Comparison of ENCODE assay signal across 16 mouse cellular contexts in the genomic region with DNA sequence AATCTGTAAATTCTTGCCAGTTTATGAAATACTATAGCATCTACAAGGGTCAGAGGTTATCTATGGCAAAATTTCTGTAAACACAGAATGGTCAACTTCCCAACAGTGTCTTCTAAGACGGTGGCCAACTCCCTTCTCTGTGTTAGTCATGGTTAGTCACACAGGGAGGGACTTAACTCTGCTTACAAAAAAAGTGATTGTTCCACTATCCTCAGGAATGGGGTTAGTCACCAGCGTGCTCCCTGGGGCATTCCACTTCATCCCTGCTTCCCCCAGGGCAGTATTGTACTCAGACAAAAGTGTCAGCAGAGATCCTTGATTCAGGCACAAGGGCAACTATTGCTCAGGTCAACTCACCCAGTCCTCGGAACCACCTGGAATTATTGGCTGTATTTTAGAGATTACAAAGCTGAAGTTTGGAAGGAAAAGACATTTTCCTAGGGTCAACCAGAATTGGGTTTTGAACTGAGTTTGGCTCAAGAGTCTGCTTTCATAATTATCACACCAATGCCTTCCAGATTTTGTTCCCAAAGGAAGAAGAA.
DNase-seq lines count a peak whose midpoint lies in the region; ATAC-seq and TF ChIP-seq lines count a peak whose summit lies in the region.
"Had no signal": no experiment of that assay in that cellular context is flagged by ENCODE, and none has a peak within 500 bp of the region (broad histone marks: within the 10 kb centered on the region; RNA-seq: fewer than 3 reads in every experiment).

No protein-coding gene starts in this region.

- no peaks in the 10 kb centered on the region for H3K27me3 ChIP-seq in lung, postnatal 0 days (replicated peaks; ENCODE audit: insufficient read depth, low read length)
- H3K27me3 ChIP-seq in midbrain, postnatal 0 days (ENCODE audit: insufficient read depth, low read length), result no peaks in the 10 kb centered on the region
- H3K27me3 ChIP-seq: embryonic facial prominence, embryonic 13.5 days; forebrain, embryonic 12.5 days; liver, embryonic 12.5 days had no signal

- no peaks in the 10 kb centered on the region for H3K9me3 ChIP-seq in lung, postnatal 0 days (ENCODE audit: low read length)
- no peaks in the 10 kb centered on the region for H3K9me3 ChIP-seq in midbrain, postnatal 0 days (ENCODE audit: low read length)
- H3K9me3 ChIP-seq: embryonic facial prominence, embryonic 13.5 days; forebrain, embryonic 12.5 days; liver, embryonic 12.5 days had no signal

- H3K4me2 ChIP-seq in lung, postnatal 0 days (replicated peaks; ENCODE audit: low read depth, low read length), result no peak overlapping the region
- H3K4me2 ChIP-seq in midbrain, postnatal 0 days (ENCODE audit: low read depth, low read length, poor library complexity, severe bottlenecking), result no peak overlapping the region
- H3K4me2 ChIP-seq: embryonic facial prominence, embryonic 13.5 days; forebrain, embryonic 12.5 days; hindbrain, embryonic 14.5 days; liver, embryonic 12.5 days had no signal

- WGBS in lung, postnatal 0 days, result 39% methylated on average over 3 of the region's 3 CpGs
- 10% methylated on average over 3 of the region's 3 CpGs for WGBS in midbrain, postnatal 0 days

- H3K4me3 ChIP-seq in lung, postnatal 0 days (ENCODE audit: low read depth, low read length), result no peak overlapping the region
- H3K4me3 ChIP-seq in midbrain, postnatal 0 days (ENCODE audit: low read depth, low read length), result no peak overlapping the region
- H3K4me3 ChIP-seq: embryonic facial prominence, embryonic 13.5 days; forebrain, embryonic 12.5 days; liver, embryonic 12.5 days had no signal

- no peak overlapping the region for H3K27ac ChIP-seq in lung, postnatal 0 days (ENCODE audit: low read length)
- H3K27ac ChIP-seq in midbrain, postnatal 0 days (ENCODE audit: low read depth, low read length), result no peak overlapping the region
- H3K27ac ChIP-seq: embryonic facial prominence, embryonic 13.5 days; forebrain, embryonic 12.5 days; hindbrain, embryonic 14.5 days; liver, embryonic 12.5 days; macrophage had no signal

- peak; percentile 32; the same call in 1 of the 2 replicates for ATAC-seq in lung, postnatal 0 days
- ATAC-seq in midbrain, postnatal 0 days (ENCODE audit: low FRiP score), result no peak
- no peak for ATAC-seq in CD4-positive, CD25-positive, alpha-beta regulatory T cell, adult 4 months
- ATAC-seq: liver, embryonic 12.5 days; midbrain, embryonic 16.5 days had no signal

- H3K36me3 ChIP-seq in lung, postnatal 0 days (ENCODE audit: insufficient read depth, low read length), result no peaks in the 10 kb centered on the region
- H3K36me3 ChIP-seq in midbrain, postnatal 0 days (ENCODE audit: insufficient read depth, low read length), result no peaks in the 10 kb centered on the region
- H3K36me3 ChIP-seq: embryonic facial prominence, embryonic 13.5 days; forebrain, embryonic 12.5 days; liver, embryonic 12.5 days had no signal

- intact Hi-C loops in heart, postnatal 36 days (cut with DNase I), result no loop called here

- DNase-seq in lung, postnatal 0 days (ENCODE audit: low spot score), result no peak
- no peak for DNase-seq in lung, postnatal 36 days
- peak; percentile 67 for DNase-seq in adipocyte (ENCODE audit: low spot score)
- peak; percentile 5 to 11 for DNase-seq in heart, postnatal 36 days
- DNase-seq in midbrain, postnatal 0 days (ENCODE audit: low spot score), result no peak
- no peak for DNase-seq in right cerebral cortex, postnatal 14 days
- DNase-seq: cerebellum, postnatal 14 days; kidney, adult 8-10 months; thymus, postnatal 25 days had no signal

- TF ChIP-seq CTCF in lung, postnatal 0 days (IDR thresholded peaks at IDR 0.05), result no peak
- no peak for TF ChIP-seq CTCF in midbrain, postnatal 0 days (IDR thresholded peaks at IDR 0.05)

- H3K4me1 ChIP-seq in lung, postnatal 0 days (ENCODE audit: insufficient read depth, low read depth, low read length), result no peaks in the 10 kb centered on the region
- no peaks in the 10 kb centered on the region for H3K4me1 ChIP-seq in midbrain, postnatal 0 days (ENCODE audit: insufficient read depth, low read length)
- H3K4me1 ChIP-seq: forebrain, embryonic 12.5 days; liver, embryonic 12.5 days had no signal

- no peak overlapping the region for H3K9ac ChIP-seq in lung, postnatal 0 days (replicated peaks; ENCODE audit: low read depth)
- no peak overlapping the region for H3K9ac ChIP-seq in midbrain, postnatal 0 days (replicated peaks; ENCODE audit: low read length, poor library complexity, severe bottlenecking)
- H3K9ac ChIP-seq: embryonic facial prominence, embryonic 13.5 days; forebrain, embryonic 12.5 days; hindbrain, embryonic 14.5 days; liver, embryonic 12.5 days had no signal

- TF ChIP-seq EP300 in lung, postnatal 0 days (IDR thresholded peaks at IDR 0.05), result no peak

Comparison
In these comparisons a context has a peak if more than half of its experiments do, and no peak if none do; other contexts are left out.
1. DNase-seq: peak in adipocyte (single experiment) and heart, postnatal 36 days (2 of 2); none in lung, postnatal 0 days (single experiment), lung, postnatal 36 days (single experiment), midbrain, postnatal 0 days (single experiment) and right cerebral cortex, postnatal 14 days (single experiment).